Mouse (Mus musculus) cerebellum, adult 9-11 months (tissue): ENCODE data around the gene Dcaf5.

ENCODE experiments used
- DNase-seq: peaks from one replicate; pipeline ENCODE4 v3.0.0; 2022

Dcaf5 gene

GRCm38 (mm10) chr12:80436336-80436976 lies at the start of gene Dcaf5:
TSS of gene Dcaf5 (minus strand) at chr12:80436601.
- DNase-seq = peak; percentile 81

GRCm38 (mm10) chr12:80483397-80483796 lies 47.0 kb upstream of the Dcaf5 start:
- DNase-seq = no peak

DNA sequence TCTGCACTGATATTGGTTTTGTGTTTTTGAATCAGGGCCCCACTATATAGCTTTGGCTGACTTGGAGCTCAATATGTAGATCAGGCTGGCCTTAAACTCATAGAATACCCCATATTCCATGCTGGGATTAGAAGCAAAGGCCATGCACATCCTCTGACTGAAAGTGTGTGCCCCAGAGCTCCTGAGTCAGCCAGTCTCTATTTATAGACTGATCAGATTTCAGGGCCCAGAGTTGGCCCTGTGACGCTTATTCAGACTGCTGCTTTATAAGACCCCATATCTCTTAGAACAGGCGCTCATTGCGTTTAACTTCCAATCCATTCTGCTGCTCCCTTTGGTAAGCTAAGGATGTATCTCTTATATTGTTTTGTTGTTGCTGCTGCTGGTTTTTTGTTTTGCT lies 43.6 kb upstream of the Dcaf5 start:
- DNase-seq = no peak

DNA sequence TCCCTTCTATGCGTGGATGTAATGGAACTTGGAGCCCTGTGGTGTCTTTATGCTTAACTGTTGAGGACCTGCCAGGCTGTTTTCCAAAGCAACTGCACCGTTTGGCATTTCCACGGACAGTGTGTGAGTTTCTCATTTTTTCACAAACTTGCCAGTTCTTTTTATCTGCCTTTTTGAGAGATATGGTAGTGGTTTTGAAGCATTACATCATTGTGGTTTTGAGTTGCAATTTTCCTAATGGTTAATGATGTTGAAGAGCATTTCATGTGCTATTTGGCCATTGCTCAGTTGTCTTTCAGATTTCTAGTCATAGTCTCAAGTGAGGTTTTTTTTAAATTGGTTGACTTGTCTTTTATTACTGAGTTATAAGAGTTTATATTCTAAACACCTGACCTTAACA lies 37.3 kb upstream of the Dcaf5 start:
- no peak for DNase-seq

DNA sequence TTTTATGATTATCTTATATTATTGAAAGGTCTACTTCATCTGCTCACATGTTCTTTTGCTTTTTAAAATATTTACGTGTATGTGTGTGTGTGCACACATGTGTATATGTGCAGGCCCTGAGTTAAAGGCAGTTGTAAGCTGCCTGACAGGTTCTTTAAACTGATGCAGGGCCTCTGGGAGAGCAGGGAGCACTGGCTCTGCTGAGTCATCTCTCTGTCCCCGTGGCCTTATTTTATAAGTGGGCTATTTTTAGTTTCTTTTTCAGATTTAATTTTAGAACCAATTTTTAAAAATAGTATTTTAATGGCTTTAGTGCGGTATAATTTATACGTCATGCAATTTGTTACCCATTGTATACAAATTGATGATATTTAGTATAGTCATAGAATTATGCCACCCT lies 35.5 kb upstream of the Dcaf5 start:
- DNase-seq = no peak

- DNase-seq = no peak
Measured at GRCm38 (mm10) chr12:80470206-80470605, 33.8 kb upstream of the Dcaf5 start.

- DNase-seq = peak; percentile 33
Measured at GRCm38 (mm10) chr12:80463666-80464269, 27.4 kb upstream of the Dcaf5 start.

DNA sequence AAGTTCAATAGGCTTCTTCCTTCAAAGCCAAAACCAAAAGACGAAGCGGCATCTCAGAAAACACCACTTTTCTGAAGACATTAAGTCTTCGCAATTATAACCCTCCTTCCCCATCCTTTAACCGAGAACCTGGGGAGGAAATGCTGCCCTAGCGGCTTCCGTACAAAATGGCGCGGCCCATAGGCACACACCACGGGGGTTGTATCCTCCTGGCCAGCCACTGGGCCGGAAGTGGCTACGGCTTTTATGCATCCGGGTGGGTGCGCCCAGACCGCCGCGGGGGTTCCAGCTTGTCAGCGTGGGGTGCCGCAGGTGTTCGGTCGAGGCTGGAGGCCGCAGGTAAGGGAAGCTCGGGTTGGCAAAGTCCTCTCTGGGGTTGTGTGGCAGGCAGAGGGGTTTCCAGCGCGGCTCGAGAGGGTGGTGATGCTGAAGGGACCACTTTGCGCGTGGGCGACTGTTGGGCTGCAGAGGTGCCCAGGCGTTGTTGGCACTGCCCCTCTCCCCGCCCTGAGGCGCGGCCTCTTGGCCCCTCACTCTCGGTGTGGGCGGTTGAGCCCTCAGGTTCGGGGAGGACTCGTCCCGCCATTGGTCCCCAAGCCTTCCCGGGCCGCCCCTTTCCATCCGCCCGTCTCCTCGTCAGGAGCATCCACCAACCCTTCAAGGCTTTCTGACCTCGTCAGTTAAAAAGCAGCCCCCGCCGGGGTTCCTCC lies 26.7 kb upstream of the Dcaf5 start, which contains the start of gene Exd2:
Gene Exd2 (plus strand): TSS at position 154 of the 710 bp plus-strand sequence.
- DNase-seq = peak; percentile 91

DNA sequence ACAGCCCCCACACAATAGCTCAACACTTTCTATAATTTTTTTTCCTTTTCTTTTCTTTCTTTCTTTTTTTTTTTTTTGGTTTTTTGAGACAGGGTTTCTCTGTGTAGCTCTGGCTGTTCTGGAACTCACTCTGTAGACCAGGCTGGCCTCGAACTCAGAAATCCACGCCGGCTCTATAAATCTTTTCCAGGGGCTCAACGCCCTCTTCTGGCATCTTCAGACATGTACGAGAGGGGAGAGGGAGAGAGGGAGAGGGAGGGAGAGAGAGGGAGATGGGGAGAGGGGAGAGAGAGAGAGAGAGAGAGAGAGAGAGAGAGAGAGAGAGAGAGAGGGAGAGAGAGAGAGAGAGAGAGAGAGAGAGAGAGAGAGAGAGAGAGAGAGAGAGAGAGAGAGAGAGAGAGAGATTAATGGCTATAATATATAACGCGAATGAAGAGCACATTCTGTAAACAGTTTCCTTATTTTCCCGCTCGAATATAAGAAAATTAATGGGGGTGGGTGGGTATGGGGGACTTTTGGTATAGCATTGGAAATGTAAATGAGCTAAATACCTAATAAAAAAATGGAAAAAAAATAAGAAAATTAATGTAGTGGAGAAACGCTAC lies 26.0 kb upstream of the Dcaf5 start:
- DNase-seq = peak; percentile 60

DNA sequence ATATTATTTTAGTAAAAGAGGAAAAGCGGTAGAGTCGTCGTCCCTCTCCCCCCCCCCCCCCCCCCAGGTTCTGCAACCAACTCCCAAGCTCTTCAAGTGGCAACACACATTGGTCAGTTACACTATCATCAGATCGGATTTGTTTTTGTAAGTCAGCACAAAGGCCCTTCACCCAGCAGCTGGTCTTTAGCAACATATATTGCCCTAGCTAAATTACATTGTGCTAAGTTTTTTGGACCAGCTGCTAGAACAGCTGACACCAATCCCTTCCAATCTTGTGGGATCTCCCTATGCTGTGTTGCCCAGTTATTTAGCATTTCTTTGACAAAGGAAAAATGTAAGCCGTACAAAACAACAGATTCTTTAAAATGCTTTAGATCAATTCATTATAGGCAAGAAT lies 21.6 kb upstream of the Dcaf5 start:
- DNase-seq = no peak

GRCm38 (mm10) chr12:80453506-80453905 lies 17.1 kb upstream of the Dcaf5 start:
- no peak for DNase-seq

DNA sequence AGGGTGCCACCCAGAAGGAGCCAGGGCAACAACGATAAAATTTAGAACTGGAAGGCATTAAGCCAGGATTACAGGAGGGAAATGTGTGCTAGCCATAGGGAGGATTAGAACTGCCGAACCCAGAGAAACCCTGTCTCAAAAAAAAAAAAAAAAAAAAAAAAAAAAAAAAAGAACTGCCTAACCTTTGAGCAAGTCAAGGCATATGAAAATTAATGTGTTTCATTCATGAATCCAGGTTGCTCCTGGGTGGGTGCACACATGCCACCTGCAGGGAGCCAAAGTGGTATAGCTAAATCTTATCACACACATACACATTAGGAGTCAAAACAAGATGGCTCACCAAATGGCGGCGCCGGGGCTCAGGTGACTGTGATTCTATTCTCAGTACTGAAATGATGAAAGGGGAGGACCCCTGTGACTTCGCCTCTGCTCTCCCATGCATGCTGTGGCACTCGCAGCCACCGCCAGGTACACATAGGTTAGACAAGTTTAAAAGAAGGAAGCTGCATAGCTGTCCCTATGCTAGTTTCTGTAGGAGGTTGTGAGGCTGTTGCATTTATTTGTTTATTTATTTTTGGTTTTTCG lies 8.2 kb upstream of the Dcaf5 start:
- no peak for DNase-seq

DNA sequence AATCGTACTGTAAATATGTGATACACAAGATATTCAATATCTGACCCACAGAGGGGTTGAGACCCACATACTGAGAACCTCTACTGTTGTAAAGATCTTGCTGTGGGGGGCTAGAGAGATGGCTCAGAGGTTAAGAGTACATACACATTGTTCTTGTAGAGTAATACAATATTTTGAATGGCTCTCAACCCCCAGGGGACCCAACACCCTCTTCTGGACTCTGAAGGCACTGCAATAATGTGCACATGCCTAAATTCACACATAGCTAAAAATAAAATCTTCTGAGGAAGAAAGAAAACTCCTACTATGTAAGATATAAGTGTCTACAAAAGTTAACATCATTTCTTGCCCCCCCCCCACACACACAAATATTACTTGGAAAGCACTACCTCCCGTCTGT lies 4.6 kb upstream of the Dcaf5 start:
- no peak for DNase-seq

GRCm38 (mm10) chr12:80437051-80437675 lies 762 bp upstream of the Dcaf5 start:
- no peak for DNase-seq

GRCm38 (mm10) chr12:80435887-80436286 lies 514 bp downstream of the Dcaf5 start:
- no peak for DNase-seq

GRCm38 (mm10) chr12:80434961-80435691 lies 1.3 kb downstream of the Dcaf5 start:
- peak; percentile 81 for DNase-seq

DNA sequence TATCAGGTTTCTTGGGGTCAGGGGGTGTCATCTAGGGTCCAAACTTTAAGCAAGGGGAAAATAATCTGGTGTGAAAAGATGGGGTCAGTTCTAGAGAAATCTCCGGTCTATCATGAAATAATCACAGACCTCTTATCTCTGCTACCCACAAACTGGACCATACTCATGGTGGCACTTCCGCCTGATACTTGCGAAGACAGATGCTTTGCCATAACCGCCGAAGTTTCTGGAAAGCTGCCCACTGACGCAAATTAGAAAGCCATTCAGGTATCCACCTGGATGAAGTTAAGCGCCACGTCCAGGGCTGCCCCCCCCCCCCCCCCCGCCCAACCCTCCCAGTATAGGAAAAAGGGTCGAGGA lies 1.8 kb downstream of the Dcaf5 start:
- DNase-seq = peak; percentile 63

DNA sequence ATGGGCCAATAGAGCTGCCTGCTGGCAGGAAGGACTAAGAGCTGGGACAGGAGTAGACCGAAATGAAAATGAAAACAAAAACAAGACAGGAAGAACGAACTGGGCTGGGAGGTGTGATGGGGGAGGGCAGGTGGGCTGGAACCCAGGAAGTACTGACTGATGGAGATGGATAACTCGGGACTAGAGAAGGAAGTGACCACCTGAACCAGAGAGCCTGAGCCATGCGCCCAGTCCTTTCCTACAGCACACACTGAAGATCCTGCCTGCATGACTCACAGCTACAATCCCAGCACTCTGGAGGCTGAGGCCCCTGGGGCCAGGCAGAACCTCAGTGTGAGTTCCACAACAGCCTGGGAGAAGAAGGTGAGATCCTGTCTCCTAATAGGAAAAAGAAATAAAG lies 3.1 kb downstream of the Dcaf5 start:
- DNase-seq = no peak

GRCm38 (mm10) chr12:80427683-80428082 lies 8.7 kb downstream of the Dcaf5 start:
- peak; percentile 20 for DNase-seq

DNA sequence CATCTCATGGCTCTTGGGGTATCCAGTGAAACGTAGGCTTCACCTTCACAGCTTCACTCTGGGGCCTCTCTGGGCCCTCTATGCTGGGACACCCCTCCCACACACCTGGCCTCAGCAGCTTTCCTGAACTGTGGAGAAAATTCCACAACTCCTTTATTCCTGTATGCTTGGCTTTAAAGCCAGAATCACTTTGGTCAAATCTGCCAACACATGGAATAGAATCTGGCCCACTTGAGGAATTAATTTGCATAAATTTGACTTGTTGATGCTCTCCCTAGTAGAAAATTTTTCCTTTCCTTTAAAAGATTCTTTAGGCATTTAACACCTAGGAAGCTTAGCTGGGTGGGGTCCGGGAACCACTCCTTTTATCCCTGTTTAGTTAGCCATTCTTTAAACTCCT lies 21.3 kb downstream of the Dcaf5 start:
- DNase-seq = no peak

GRCm38 (mm10) chr12:80410855-80411254 lies 25.5 kb downstream of the Dcaf5 start:
- DNase-seq = no peak

DNA sequence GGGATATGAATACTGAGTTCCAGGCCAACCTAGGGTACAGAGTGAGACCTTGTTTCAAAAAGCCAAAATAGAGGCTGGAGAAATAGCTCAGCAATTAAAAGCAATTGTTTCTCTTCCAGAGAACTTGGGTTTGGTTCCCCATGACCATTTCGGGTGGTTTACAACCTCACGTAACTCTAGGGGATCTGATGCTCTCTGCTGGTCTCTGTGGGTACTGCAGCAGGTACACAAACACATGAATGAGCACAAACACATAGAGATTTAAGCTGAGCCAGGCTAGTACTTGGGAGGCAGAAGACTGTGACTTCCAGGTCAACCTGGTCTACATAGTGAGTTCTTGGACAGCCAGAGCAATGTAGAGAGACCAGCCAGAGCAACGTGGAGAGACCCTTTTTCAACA lies 28.6 kb downstream of the Dcaf5 start:
- no peak for DNase-seq
